Mouse (Mus musculus) T-helper 17 cell (primary cell): Measurements from ENCODE around the gene Cox5a.

Experiments
- in situ Hi-C, 2 experiments: fragments of 300-600 bp; cut with MboI, MseI; formaldehyde crosslinking; loops; 1 replicate in 1 of 2; 2 replicates in 1 of 2; pipeline ENCODE4 v1.15.1; 2025; ENCODE audit warnings: high pct_unique_total_duplicates in 2 of 2

The Cox5a gene

GRCm38 (mm10) chr9:57524439-57524838 is 3.4 kb downstream of the Cox5a start:
- in situ Hi-C loops = no loop called here

GRCm38 (mm10) chr9:57525516-57525915 is 4.4 kb downstream of the Cox5a start:
- in situ Hi-C loops = no loop called here

GRCm38 (mm10) chr9:57526435-57526834 is 5.4 kb downstream of the Cox5a start:
- in situ Hi-C loops = no loop called here

GRCm38 (mm10) chr9:57531946-57532345 is 10.9 kb downstream of the Cox5a start:
- in situ Hi-C loops = no loop called here

- in situ Hi-C loops = loop anchor here in 1 of 2 experiments (5.0 kb wide), 1 partner anchor 106 kb away; no protein-coding TSS in a partner anchor
Measured at GRCm38 (mm10) chr9:57536362-57536761, 15.3 kb downstream of the Cox5a start.

- in situ Hi-C loops = loop anchor here in 1 of 2 experiments (5.0 kb wide), 1 partner anchor 105 kb away; no protein-coding TSS in a partner anchor
Measured at GRCm38 (mm10) chr9:57537044-57537727, 16.1 kb downstream of the Cox5a start, which contains the start of gene Fam219b. Fam219b (plus strand) TSS chr9:57537528.

- in situ Hi-C loops = loop anchor here in 1 of 2 experiments (5.0 kb wide), 1 partner anchor 105 kb away; no protein-coding TSS in a partner anchor
Measured at GRCm38 (mm10) chr9:57537728-57538181, 16.7 kb downstream of the Cox5a start.

- in situ Hi-C loops = loop anchor here in 1 of 2 experiments (5.0 kb wide), 1 partner anchor 103 kb away; no protein-coding TSS in a partner anchor
Measured at GRCm38 (mm10) chr9:57539550-57539949, 18.5 kb downstream of the Cox5a start.

GRCm38 (mm10) chr9:57541312-57541711 is 20.2 kb downstream of the Cox5a start:
- in situ Hi-C loops = loop anchor here in 1 of 2 experiments (10.0 kb wide), 1 partner anchor 57 kb away; no protein-coding TSS in a partner anchor

GRCm38 (mm10) chr9:57543951-57544350 is 22.9 kb downstream of the Cox5a start:
- in situ Hi-C loops = loop anchor here in 1 of 2 experiments (10.0 kb wide), 1 partner anchor 59 kb away; no protein-coding TSS in a partner anchor

- in situ Hi-C loops = loop anchor here in 1 of 2 experiments (10.0 kb wide), 1 partner anchor 62 kb away; no protein-coding TSS in a partner anchor
Measured at GRCm38 (mm10) chr9:57547287-57547686, 26.2 kb downstream of the Cox5a start.

- in situ Hi-C loops = loop anchor here in 1 of 2 experiments (10.0 kb wide), 1 partner anchor 63 kb away; no protein-coding TSS in a partner anchor
Measured at GRCm38 (mm10) chr9:57547869-57548268, 26.8 kb downstream of the Cox5a start.

- in situ Hi-C loops = loop anchor here in 1 of 2 experiments (10.0 kb wide), 1 partner anchor 64 kb away; no protein-coding TSS in a partner anchor
Measured at GRCm38 (mm10) chr9:57549186-57549585, 28.1 kb downstream of the Cox5a start.

GRCm38 (mm10) chr9:57550126-57550862 is 29.2 kb downstream of the Cox5a start:
- in situ Hi-C loops = loop anchor here in 1 of 2 experiments (5.0 kb wide), 1 partner anchor 102 kb away; the partner anchor contains the start of gene Csk

- in situ Hi-C loops = loop anchor here in 1 of 2 experiments (5.0 kb wide), 1 partner anchor 100 kb away; the partner anchor contains the start of gene Csk
Measured at GRCm38 (mm10) chr9:57552139-57552887, 31.2 kb downstream of the Cox5a start, which contains the start of gene Mpi. Mpi (minus strand) TSS chr9:57552763.

GRCm38 (mm10) chr9:57553119-57553518 is 32.0 kb downstream of the Cox5a start:
- in situ Hi-C loops = loop anchor here in 1 of 2 experiments (5.0 kb wide), 1 partner anchor 99 kb away; the partner anchor contains the start of gene Csk

GRCm38 (mm10) chr9:57554753-57555152 is 33.7 kb downstream of the Cox5a start:
- in situ Hi-C loops = loop anchor here in 1 of 2 experiments (5.0 kb wide), 1 partner anchor 98 kb away; the partner anchor contains the start of gene Csk

GRCm38 (mm10) chr9:57557215-57557614 is 36.1 kb downstream of the Cox5a start:
- in situ Hi-C loops = no loop called here

- in situ Hi-C loops = no loop called here
Measured at GRCm38 (mm10) chr9:57558625-57559024, 37.6 kb downstream of the Cox5a start.

- in situ Hi-C loops = no loop called here
Measured at GRCm38 (mm10) chr9:57559568-57559967, 38.5 kb downstream of the Cox5a start.

GRCm38 (mm10) chr9:57560263-57560662 is 39.2 kb downstream of the Cox5a start:
- in situ Hi-C loops = no loop called here
